Mouse (Mus musculus) neural tube, embryonic 11.5 days (tissue): ENCODE measurements around the gene 9930022D16Rik. TPM values are rescaled to one million over a fixed set of nuclear protein-coding genes. Genes with fewer than 3 reads are reported as not detected.
A peak's percentile ranks its signal among the peaks of the same experiment; 100 is the strongest.

Experiments used
- ATAC-seq: fragments of 200-750 bp; cut with Nextera tagmentation; 2 replicates; pipeline ENCODE4 v1.8.0; 2017; ENCODE audit warnings: moderate number of reproducible peaks, mild to moderate bottlenecking, moderate TSS enrichment, moderate library complexity; ENCODE audit not compliant: insufficient read depth, low FRiP score, low TSS enrichment
- DNase-seq: peaks from one replicate; pipeline ENCODE4 v3.0.0-alpha.2; 2015; ENCODE audit warnings: low spot score
- H3K27ac ChIP-seq: fragments of 300-500 bp; sonication (generic); 2 replicates; pipeline ENCODE4 v1.5.1; 2014; ENCODE audit warnings: low read depth, mild to moderate bottlenecking, low read length
- H3K27me3 ChIP-seq: fragments of 300-500 bp; sonication (generic); 2 replicates; pipeline ENCODE4 v1.6.1; 2014; ENCODE audit warnings: mild to moderate bottlenecking, low read length, mixed read lengths; ENCODE audit not compliant: control insufficient read depth, insufficient read depth
- H3K36me3 ChIP-seq: fragments of 300-500 bp; sonication (generic); 2 replicates; pipeline ENCODE4 v1.6.1; 2014; ENCODE audit warnings: mild to moderate bottlenecking, low read length, moderate library complexity, mixed read lengths; ENCODE audit not compliant: control insufficient read depth, insufficient read depth
- H3K4me1 ChIP-seq: fragments of 300-500 bp; sonication (generic); 2 replicates; pipeline ENCODE4 v1.6.1; 2014; ENCODE audit warnings: low read length, mixed read lengths; ENCODE audit not compliant: control insufficient read depth, insufficient read depth
- H3K4me2 ChIP-seq: fragments of 300-500 bp; sonication (generic); 2 replicates; pipeline ENCODE4 v1.6.1; 2014; ENCODE audit warnings: low read depth, mild to moderate bottlenecking, moderate library complexity
- H3K4me3 ChIP-seq: fragments of 300-500 bp; sonication (generic); 2 replicates; pipeline ENCODE4 v1.5.1; 2014; ENCODE audit warnings: low read depth, low read length
- H3K9ac ChIP-seq: fragments of 300-500 bp; sonication (generic); 2 replicates; pipeline ENCODE4 v1.6.1; 2014; ENCODE audit warnings: mild to moderate bottlenecking, low read length
- H3K9me3 ChIP-seq: fragments of 300-500 bp; sonication (generic); 2 replicates; pipeline ENCODE4 v1.6.1; 2016; ENCODE audit warnings: low read length; ENCODE audit not compliant: control insufficient read depth
- WGBS: fragments of 180-500 bp; shearing (Covaris S2); extraction: QIAGEN DNeasy Blood & Tissue Kit; methylation state at CpG from one replicate; pipeline ENCODE4 v1.1.7; 2014; 5-methylcytosine and 5-hydroxymethylcytosine counted together
- polyA plus RNA-seq: library from polyadenylated mRNA; unstranded; fragments of >200 nt; fragmentation: Nextera tagmentation; extraction: Ambion mirVana; gene quantifications from 2 replicates; pipeline ENCODE4 v1.2.1, GENCODE M21; 2014

9930022D16Rik gene
- polyA plus RNA-seq, 1 experiment from 2014 or later, result not detected

DNA sequence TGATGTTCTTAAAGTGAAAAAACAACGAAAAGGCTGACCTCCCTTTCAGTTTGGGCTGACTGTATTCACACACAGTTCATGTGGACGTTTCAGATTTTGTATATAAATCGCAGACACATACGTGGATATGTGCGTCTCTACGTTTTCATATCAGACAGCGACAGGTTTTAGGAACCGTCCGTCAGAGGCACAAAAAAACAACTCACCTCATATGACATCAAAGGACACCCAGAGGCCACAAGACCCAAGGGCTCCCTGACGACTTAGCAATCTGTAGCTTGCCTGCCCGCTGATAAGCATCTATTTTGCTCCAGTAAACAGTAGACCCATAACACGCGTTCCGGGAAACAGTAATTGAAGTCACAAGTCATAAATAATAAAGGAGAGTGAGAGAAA lies 6.8 kb downstream of the 9930022D16Rik start:
- Histone ChIP-seq H3K27me3 (no peaks in the 10 kb centered on the region), H3K36me3 (no peaks in the 10 kb centered on the region), H3K9ac (no peak overlapping the region), H3K9me3 (no peaks in the 10 kb centered on the region), H3K4me3 (no peak overlapping the region), H3K4me1 (no peaks in the 10 kb centered on the region), H3K4me2 (no peak overlapping the region), H3K27ac (no peak overlapping the region)
- DNase-seq (no peak), ATAC-seq (no peak)
- WGBS, result 86% methylated on average over 14 of the region's 14 CpGs

DNA sequence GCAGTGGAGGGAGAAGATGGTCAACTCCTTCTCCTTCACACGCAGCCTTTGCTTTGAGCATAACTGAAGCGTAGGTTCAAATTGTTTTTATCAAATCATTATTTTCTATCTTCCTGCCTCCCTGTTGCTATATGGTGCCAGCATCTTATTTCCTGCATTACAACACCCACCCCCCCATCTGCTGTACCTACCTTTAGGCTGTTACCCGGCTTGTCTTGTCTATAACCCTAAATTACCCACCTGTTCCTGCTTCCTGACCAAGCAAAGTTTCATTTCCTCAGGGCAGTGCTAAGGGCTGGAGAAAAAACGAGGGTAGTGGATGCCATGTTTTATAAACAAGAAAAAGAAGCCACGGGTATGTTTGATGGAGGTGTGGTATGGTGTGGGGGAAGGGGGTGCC lies 7.5 kb downstream of the 9930022D16Rik start:
- H3K36me3 ChIP-seq, result no peaks in the 10 kb centered on the region
- WGBS, result 84% methylated on average over 5 of the region's 5 CpGs
- no peak overlapping the region for H3K4me2 ChIP-seq
- no peaks in the 10 kb centered on the region for H3K9me3 ChIP-seq
- no peaks in the 10 kb centered on the region for H3K27me3 ChIP-seq
- H3K4me1 ChIP-seq, result no peaks in the 10 kb centered on the region
- no peak overlapping the region for H3K4me3 ChIP-seq
- no peak overlapping the region for H3K9ac ChIP-seq
- no peak overlapping the region for H3K27ac ChIP-seq
- ATAC-seq (no peak), DNase-seq (no peak)

DNA sequence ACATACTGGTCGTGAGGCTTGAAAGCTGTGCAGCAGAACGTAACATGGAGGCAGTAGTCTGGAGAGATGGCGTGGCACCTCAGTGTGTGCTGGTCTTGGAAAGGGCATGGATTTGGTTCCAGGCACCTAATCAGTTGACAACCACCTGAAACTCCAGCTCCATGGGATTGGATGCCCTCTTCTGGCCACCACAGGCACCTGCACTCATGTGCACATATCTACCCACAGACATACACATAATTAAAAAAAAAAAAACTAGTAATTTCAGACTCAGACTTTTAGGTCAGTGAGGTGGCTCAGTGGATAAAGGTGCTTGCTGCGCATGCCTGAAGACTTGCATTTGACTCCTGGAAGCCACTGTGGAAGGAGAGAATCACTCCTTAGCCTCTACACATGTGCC lies 8.5 kb downstream of the 9930022D16Rik start:
- DNase-seq (no peak), ATAC-seq (no peak)
- no peak overlapping the region for H3K9ac ChIP-seq
- H3K27ac ChIP-seq, result no peak overlapping the region
- no peaks in the 10 kb centered on the region for H3K27me3 ChIP-seq
- H3K4me2 ChIP-seq, result no peak overlapping the region
- 0 out of 2 replicates have a peak, but pooled peaks cover 5% of the 10 kb centered on the region for H3K4me1 ChIP-seq
- H3K36me3 ChIP-seq, result no peaks in the 10 kb centered on the region
- no peak overlapping the region for H3K4me3 ChIP-seq
- WGBS, result over 99% methylated on average over 4 of the region's 4 CpGs
- no peaks in the 10 kb centered on the region for H3K9me3 ChIP-seq

DNA sequence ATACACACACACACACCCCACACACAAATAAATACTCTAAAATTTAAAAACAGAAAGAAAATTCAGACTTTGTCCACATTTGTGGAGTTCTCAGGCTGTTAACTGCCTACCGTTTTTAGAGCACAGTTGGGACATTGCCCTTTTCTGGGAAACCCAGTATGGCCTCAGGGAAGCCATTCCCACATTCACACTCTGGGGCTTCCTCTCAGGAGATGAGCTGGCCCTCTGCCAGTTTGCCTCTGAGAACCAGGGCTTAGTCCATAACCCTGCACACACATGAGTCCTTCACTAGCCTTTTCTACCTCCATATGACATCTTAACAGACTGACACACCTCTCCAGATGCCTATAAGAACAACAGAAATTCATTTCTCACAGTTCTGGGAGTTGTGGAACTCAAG lies 9.6 kb downstream of the 9930022D16Rik start:
- Histone ChIP-seq H3K4me3 (no peak overlapping the region), H3K27me3 (no peaks in the 10 kb centered on the region), H3K9ac (no peak overlapping the region), H3K36me3 (no peaks in the 10 kb centered on the region), H3K4me2 (no peak overlapping the region), H3K9me3 (no peaks in the 10 kb centered on the region), H3K4me1 (0 out of 2 replicates have a peak, but pooled peaks cover 5% of the 10 kb centered on the region), H3K27ac (no peak overlapping the region)
- ATAC-seq, result no peak
- 77% methylated on average over 1 of the region's 1 CpGs for WGBS
- no peak for DNase-seq

DNA sequence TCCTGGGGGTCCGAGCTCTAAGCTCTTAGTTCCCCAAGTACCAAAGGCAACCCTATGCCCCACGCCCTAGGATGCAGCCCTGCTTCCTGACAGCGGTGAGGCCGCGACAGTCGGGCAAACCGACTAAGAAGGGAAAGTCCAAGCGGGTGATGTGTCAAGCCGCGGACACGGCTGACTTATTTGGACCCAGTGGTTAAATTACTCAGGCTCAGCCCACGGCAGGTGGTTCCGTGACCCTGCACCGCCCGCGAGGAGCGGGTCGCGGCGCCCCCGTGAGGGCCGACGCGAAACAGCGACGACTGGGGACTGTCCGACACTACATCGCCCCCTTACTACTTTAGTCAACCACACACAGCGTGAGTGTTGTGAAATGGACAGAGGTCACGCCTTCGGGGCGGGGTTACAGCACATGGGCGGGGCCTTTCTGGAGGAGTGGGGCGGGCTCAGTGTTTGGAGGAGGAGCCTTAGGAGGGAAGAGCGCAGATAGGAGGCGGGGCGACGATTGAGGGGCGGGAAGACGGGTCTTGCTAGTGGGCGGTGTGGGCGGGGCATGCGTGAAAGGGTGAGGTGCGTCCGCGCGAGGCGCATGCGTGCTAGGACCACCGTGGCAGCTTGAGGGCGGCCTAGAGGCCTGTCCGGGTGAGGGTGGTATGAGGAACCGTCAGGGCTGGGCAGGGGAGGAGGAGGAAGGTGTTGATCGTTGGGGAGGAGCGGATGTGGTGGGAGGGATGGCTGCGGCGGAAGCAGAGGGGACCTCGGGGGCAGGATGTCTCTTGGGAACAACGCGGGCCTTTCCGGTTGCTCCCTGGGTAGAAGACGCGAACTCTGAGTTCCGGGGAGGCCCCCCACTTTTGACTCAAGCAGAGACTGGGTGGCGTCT lies 11.9 kb downstream of the 9930022D16Rik start, which contains the start of gene Amz2:
Gene Amz2 (plus strand): TSS at position 555 of the 880 bp plus-strand sequence.
- WGBS, result under 1% methylated on average over 64 of the region's 65 CpGs
- Histone ChIP-seq H3K4me2 (peak within 1 kb of the TSS; percentile 65), H3K4me1 (0 out of 2 replicates have a peak, but pooled peaks cover 5% of the 10 kb centered on the region), H3K36me3 (no peaks in the 10 kb centered on the region), H3K9ac (peak within 1 kb of the TSS; percentile 78), H3K4me3 (peak within 1 kb of the TSS; percentile 62), H3K9me3 (no peaks in the 10 kb centered on the region), H3K27ac (peak within 1 kb of the TSS; percentile 86), H3K27me3 (no peaks in the 10 kb centered on the region)
- ATAC-seq (peak; percentile 96), DNase-seq (peak; percentile 100)

DNA sequence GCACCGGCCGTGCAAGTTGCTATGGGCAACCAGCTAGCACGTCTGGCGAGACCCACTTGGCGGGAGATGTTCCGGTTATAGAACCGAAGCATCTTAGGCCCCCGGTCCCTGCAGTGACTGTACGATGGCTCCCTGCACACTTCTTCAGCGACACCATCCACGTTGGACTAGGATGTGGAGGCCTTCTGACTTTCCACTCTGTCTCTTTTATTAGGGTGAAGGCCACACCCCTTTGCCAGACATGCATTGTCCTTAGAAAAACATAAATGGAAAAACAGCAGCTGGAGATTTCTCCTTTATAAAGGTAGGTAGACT lies 12.5 kb downstream of the 9930022D16Rik start:
- WGBS, result 0% methylated on average over 11 of the region's 11 CpGs
- 0 out of 2 replicates have a peak, but pooled peaks cover 5% of the 10 kb centered on the region for H3K4me1 ChIP-seq
- no peak for ATAC-seq
- peak overlapping the region; percentile 86 for H3K27ac ChIP-seq
- no peak for DNase-seq
- H3K4me2 ChIP-seq, result peak overlapping the region; percentile 65
- peak overlapping the region; percentile 62 for H3K4me3 ChIP-seq
- no peaks in the 10 kb centered on the region for H3K36me3 ChIP-seq
- H3K27me3 ChIP-seq, result no peaks in the 10 kb centered on the region
- no peaks in the 10 kb centered on the region for H3K9me3 ChIP-seq
- peak overlapping the region; percentile 78 for H3K9ac ChIP-seq

DNA sequence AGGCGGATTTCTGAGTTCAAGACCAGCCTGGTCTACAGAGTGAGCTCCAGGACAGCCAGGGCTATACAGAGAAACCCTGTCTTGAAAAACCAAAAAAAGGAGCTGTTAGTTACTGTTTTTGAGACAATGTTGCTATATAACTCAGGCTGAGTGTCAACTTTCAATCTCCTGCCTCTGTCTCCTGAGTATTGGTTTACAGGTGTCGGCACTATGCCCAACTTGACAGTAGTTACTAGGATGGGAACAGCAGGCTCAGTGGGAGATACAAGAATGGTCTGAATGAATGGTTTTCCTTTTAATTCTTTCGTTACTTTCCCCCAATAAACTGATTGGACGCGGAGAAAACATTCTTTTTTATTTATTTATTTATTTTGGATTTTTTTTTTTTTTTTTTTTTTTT lies 13.6 kb downstream of the 9930022D16Rik start:
- H3K4me1 ChIP-seq, result 0 out of 2 replicates have a peak, but pooled peaks cover 5% of the 10 kb centered on the region
- H3K4me3 ChIP-seq, result no peak overlapping the region
- DNase-seq, result no peak
- WGBS, result 92% methylated on average over 5 of the region's 5 CpGs
- no peaks in the 10 kb centered on the region for H3K36me3 ChIP-seq
- H3K9ac ChIP-seq, result no peak overlapping the region
- H3K27me3 ChIP-seq, result no peaks in the 10 kb centered on the region
- H3K9me3 ChIP-seq, result no peaks in the 10 kb centered on the region
- no peak overlapping the region for H3K27ac ChIP-seq
- ATAC-seq, result no peak
- no peak overlapping the region for H3K4me2 ChIP-seq

DNA sequence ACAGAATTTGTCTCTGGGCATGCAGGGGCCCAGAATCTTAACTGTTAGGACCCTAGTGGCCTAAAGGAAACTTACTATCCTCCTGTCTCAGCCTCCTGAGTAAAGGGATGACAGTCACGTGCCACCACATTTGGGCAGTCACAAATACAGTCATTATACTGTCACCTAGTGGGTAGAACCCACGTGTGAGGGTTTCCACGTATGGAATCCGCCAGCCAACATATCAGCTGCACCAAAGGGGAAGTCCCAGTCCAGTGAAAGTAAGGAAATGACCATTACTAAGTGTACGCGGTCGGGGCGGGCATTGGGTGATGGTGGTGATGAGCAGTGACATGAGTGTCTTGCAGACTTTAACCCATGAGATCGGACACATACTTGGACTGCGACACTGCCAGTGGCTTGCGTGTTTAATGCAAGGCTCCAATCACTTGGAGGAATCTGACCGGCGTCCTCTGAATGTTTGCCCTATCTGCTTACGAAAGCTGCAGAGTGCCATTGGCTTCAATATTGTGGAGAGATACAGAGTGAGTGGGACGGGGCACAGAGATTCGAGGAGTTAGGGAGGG lies 20.6 kb downstream of the 9930022D16Rik start:
- Histone ChIP-seq H3K36me3 (peaks cover 3% of the 10 kb centered on the region), H3K9ac (no peak overlapping the region), H3K4me3 (no peak overlapping the region), H3K4me2 (no peak overlapping the region), H3K4me1 (no peaks in the 10 kb centered on the region), H3K27me3 (no peaks in the 10 kb centered on the region), H3K9me3 (no peaks in the 10 kb centered on the region), H3K27ac (no peak overlapping the region)
- no peak for ATAC-seq
- WGBS, result 95% methylated on average over 16 of the region's 16 CpGs
- DNase-seq, result no peak

DNA sequence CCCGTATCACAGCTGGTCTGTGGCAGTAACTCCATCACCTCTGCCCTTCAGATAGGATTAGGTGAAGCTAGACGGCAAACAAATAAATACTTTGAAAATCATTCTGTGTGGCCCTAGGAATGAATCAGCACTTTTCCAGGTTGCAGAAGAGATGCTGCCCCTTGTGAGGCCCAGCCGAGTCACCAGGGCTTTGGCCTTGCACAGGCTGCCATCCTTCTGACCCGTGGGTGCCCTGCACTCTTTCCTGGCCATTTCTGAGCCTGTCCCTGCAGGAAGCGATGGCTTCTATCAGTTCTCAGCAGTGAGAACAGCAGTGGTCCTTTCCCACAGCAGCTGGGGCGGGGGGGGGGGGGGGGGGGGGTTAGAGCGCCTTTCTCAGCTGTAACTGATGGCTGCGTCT lies 23.2 kb downstream of the 9930022D16Rik start:
- ATAC-seq (no peak), DNase-seq (no peak)
- no peak overlapping the region for H3K4me3 ChIP-seq
- no peak overlapping the region for H3K27ac ChIP-seq
- WGBS, result 77% methylated on average over 7 of the region's 8 CpGs
- no peaks in the 10 kb centered on the region for H3K4me1 ChIP-seq
- no peak overlapping the region for H3K9ac ChIP-seq
- peaks cover 3% of the 10 kb centered on the region for H3K36me3 ChIP-seq
- no peak overlapping the region for H3K4me2 ChIP-seq
- H3K27me3 ChIP-seq, result peaks cover 6% of the 10 kb centered on the region; the same call in 1 of the 2 replicates
- H3K9me3 ChIP-seq, result no peaks in the 10 kb centered on the region
